Mouse (Mus musculus) heart, embryonic 12.5 days (tissue): ENCODE results near the gene Best2. TPM values are rescaled to one million over a fixed set of nuclear protein-coding genes. Genes with fewer than 3 reads are reported as not detected.

ENCODE experiments used
- ATAC-seq: fragments of 200-750 bp; cut with Nextera tagmentation; 2 replicates; pipeline ENCODE4 v1.8.0; 2017; ENCODE audit warnings: moderate TSS enrichment, moderate library complexity; ENCODE audit not compliant: insufficient number of reproducible peaks, low FRiP score
- H3K27ac ChIP-seq: fragments of 300-500 bp; sonication (generic); 2 replicates; pipeline ENCODE4 v1.5.1; 2016; ENCODE audit warnings: mild to moderate bottlenecking, moderate library complexity; ENCODE audit not compliant: poor library complexity, severe bottlenecking
- H3K27me3 ChIP-seq: fragments of 300-500 bp; sonication (generic); replicated peaks from 2 replicates; pipeline ENCODE4 v1.6.1; 2016; ENCODE audit warnings: mild to moderate bottlenecking, moderate library complexity
- H3K36me3 ChIP-seq: fragments of 300-500 bp; sonication (generic); 2 replicates; pipeline ENCODE4 v1.6.1; 2016; ENCODE audit warnings: mild to moderate bottlenecking, moderate library complexity
- H3K4me1 ChIP-seq: fragments of 300-500 bp; sonication (generic); replicated peaks from 2 replicates; pipeline ENCODE4 v1.6.1; 2016; ENCODE audit warnings: mild to moderate bottlenecking
- H3K4me2 ChIP-seq: fragments of 300-500 bp; sonication (generic); 2 replicates; pipeline ENCODE4 v1.6.1; 2016; ENCODE audit warnings: mild to moderate bottlenecking, moderate library complexity
- H3K4me3 ChIP-seq: fragments of 300-500 bp; sonication (generic); 2 replicates; pipeline ENCODE4 v1.5.1; 2016; ENCODE audit warnings: mild to moderate bottlenecking
- H3K9ac ChIP-seq: fragments of 300-500 bp; sonication (generic); 2 replicates; pipeline ENCODE4 v1.6.1; 2016; ENCODE audit warnings: mild to moderate bottlenecking, moderate library complexity
- H3K9me3 ChIP-seq: fragments of 300-500 bp; sonication (generic); replicated peaks from 2 replicates; pipeline ENCODE4 v1.6.1; 2016; ENCODE audit warnings: mild to moderate bottlenecking, moderate library complexity
- WGBS: fragments of 180-500 bp; shearing (Covaris S2); methylation state at CpG from one replicate; pipeline ENCODE4 v1.1.7; 2016; 5-methylcytosine and 5-hydroxymethylcytosine counted together
- polyA plus RNA-seq: library from polyadenylated mRNA; unstranded; fragments of >200 nt; fragmentation: Nextera tagmentation; extraction: Ambion mirVana; gene quantifications from 2 replicates; pipeline ENCODE4 v1.2.1, GENCODE M21; 2016

Best2 gene
- polyA plus RNA-seq, 1 experiment from 2014 or later = not detected

GRCm38 (mm10) chr8:84990349-84990748, 24.0 kb downstream of the Best2 start, which contains the start of gene Hook2:
TSS of gene Hook2 (plus strand) at chr8:84990603.
- H3K9ac ChIP-seq = peak within 1 kb of the TSS; percentile 83
- H3K4me2 ChIP-seq = peak within 1 kb of the TSS; percentile 98
- H3K4me3 ChIP-seq = peak within 1 kb of the TSS; percentile 67
- H3K27me3 ChIP-seq = peaks cover 27% of the 10 kb centered on the region
- 0 out of 2 replicates have a peak within 1 kb of the TSS, but pooled peaks have one; percentile 30 for H3K27ac ChIP-seq
- no peaks in the 10 kb centered on the region for H3K36me3 ChIP-seq
- no peaks in the 10 kb centered on the region; the same call in 1 of the 2 replicates for H3K9me3 ChIP-seq
- under 1% methylated on average over 28 of the region's 28 CpGs for WGBS
- H3K4me1 ChIP-seq = peaks cover 19% of the 10 kb centered on the region
- peak; percentile 92 for ATAC-seq

DNA sequence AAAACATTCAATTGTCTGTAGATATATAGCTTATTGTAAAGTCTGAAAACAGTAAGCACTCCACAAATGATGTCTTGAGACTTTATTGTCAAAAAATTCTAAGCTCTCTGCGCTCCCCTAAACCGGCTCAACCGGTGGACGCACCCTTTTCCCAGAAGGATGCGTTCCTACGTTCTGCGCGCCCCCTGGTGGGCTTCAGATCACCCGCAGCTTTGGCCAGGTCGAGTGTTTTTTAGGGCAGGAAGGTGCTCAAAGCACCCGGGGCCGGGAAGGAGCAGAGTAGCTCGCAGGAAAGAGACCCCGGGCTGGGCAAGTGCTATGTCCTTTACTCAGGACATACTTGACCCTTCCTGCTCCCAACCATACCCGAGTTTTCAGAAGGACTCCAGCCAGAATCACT, 24.5 kb downstream of the Best2 start:
- Histone ChIP-seq H3K27me3 (peaks cover 22% of the 10 kb centered on the region), H3K4me3 (peak overlapping the region; percentile 67), H3K36me3 (no peaks in the 10 kb centered on the region), H3K9me3 (no peaks in the 10 kb centered on the region; the same call in 1 of the 2 replicates), H3K4me1 (peaks cover 25% of the 10 kb centered on the region), H3K4me2 (peak overlapping the region; percentile 98), H3K27ac (0 out of 2 replicates have a peak overlapping the region, but pooled peaks have one; percentile 30), H3K9ac (peak overlapping the region; percentile 71)
- under 1% methylated on average over 15 of the region's 15 CpGs for WGBS
- peak; percentile 62 for ATAC-seq

DNA sequence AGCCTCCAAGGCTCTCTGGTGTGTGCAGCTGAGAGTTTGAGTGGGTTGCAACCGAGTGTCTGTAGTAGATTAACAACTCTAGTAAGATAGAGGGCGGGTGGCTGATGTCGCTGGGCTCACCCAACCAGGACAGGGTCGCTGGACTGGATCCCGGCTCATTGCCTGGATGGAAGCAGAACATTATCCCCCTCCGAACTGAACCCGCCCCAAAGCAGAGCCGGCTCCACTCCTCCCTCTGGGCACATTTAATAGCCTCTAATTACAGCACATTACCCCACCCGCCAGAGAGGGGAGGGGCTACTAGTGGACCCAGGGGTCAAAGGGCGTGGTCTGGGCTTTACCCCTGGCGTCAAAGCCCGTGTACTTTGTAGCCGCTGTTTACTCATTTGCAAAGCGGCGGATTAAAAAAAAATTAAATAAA, 25.0 kb downstream of the Best2 start:
- WGBS = 16% methylated on average over 15 of the region's 15 CpGs
- Histone ChIP-seq H3K4me2 (peak overlapping the region; percentile 98), H3K4me1 (peaks cover 30% of the 10 kb centered on the region), H3K4me3 (peak overlapping the region; percentile 16; the same call in 1 of the 2 replicates), H3K9me3 (no peaks in the 10 kb centered on the region; the same call in 1 of the 2 replicates), H3K36me3 (no peaks in the 10 kb centered on the region), H3K27me3 (peaks cover 17% of the 10 kb centered on the region), H3K9ac (0 out of 2 replicates have a peak overlapping the region, but pooled peaks have one; percentile 32), H3K27ac (no peak overlapping the region)
- no peak for ATAC-seq

DNA sequence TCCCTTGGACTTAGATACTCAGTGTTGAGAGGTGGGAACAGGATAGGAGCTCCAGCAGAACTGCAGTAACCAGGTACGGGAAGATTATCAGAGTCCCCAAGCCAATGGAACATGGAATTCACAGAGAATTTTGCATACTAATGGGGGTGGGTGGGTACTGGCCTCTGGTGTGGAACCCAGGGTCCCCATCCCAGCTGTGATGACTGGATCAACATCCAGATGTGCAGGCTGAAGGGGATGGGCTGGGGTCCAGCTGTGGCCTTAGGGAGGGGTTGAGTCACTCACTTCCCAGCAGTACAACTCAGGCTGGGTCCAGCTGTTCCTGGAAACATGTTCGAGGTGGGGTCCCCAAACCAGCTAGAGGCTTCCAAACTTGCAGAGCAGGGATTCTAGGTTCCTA, 26.4 kb downstream of the Best2 start:
- Histone ChIP-seq H3K36me3 (no peaks in the 10 kb centered on the region), H3K9me3 (no peaks in the 10 kb centered on the region; the same call in 1 of the 2 replicates), H3K4me1 (peaks cover 32% of the 10 kb centered on the region), H3K4me3 (no peak overlapping the region), H3K27ac (no peak overlapping the region), H3K4me2 (no peak overlapping the region), H3K9ac (no peak overlapping the region), H3K27me3 (peaks cover 9% of the 10 kb centered on the region)
- no peak for ATAC-seq
- 68% methylated on average over 2 of the region's 2 CpGs for WGBS

DNA sequence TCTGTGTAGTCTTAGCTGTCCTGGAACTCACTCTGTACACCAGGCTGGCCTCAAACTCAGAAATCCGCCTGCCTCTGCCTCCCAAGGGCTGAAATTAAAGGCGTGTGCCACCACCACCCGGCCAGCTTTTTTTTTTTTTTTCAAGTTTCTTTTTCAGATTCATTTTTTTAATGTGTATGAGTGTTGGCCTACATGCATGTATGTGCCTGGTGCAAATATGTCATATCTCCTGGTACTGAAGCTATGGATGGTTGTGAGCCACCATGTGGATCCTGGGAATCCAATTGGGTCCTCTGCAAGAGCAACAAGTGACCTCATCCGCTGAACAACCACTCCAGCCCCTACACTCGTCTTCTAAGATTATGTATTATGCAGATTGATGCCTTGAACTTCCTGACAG, 26.9 kb downstream of the Best2 start:
- Histone ChIP-seq H3K9ac (no peak overlapping the region), H3K36me3 (no peaks in the 10 kb centered on the region), H3K4me3 (no peak overlapping the region), H3K4me2 (no peak overlapping the region), H3K4me1 (peaks cover 35% of the 10 kb centered on the region), H3K27ac (no peak overlapping the region), H3K27me3 (peaks cover 9% of the 10 kb centered on the region), H3K9me3 (no peaks in the 10 kb centered on the region; the same call in 1 of the 2 replicates)
- ATAC-seq = no peak
- 76% methylated on average over 5 of the region's 5 CpGs for WGBS

GRCm38 (mm10) chr8:84986379-84986945, 27.9 kb downstream of the Best2 start:
- Histone ChIP-seq H3K9me3 (no peaks in the 10 kb centered on the region; the same call in 1 of the 2 replicates), H3K4me2 (peak overlapping the region; percentile 98), H3K4me1 (peaks cover 45% of the 10 kb centered on the region), H3K27ac (0 out of 2 replicates have a peak overlapping the region, but pooled peaks have one; percentile 4), H3K4me3 (peak overlapping the region; percentile 59), H3K9ac (peak overlapping the region; percentile 70; the same call in 1 of the 2 replicates), H3K36me3 (no peaks in the 10 kb centered on the region), H3K27me3 (peaks cover 9% of the 10 kb centered on the region)
- 35% methylated on average over 8 of the region's 8 CpGs for WGBS
- no peak for ATAC-seq

GRCm38 (mm10) chr8:84985684-84986378, 28.5 kb downstream of the Best2 start:
- peak; percentile 57 for ATAC-seq
- under 1% methylated on average over 53 of the region's 53 CpGs for WGBS
- no peaks in the 10 kb centered on the region; the same call in 1 of the 2 replicates for H3K9me3 ChIP-seq
- peaks cover 47% of the 10 kb centered on the region for H3K4me1 ChIP-seq
- peak overlapping the region; percentile 70 for H3K9ac ChIP-seq
- H3K36me3 ChIP-seq = no peaks in the 10 kb centered on the region
- peak overlapping the region; percentile 98 for H3K4me2 ChIP-seq
- peak overlapping the region; percentile 59 for H3K4me3 ChIP-seq
- H3K27me3 ChIP-seq = peaks cover 9% of the 10 kb centered on the region
- peak overlapping the region; percentile 39; the same call in 1 of the 2 replicates for H3K27ac ChIP-seq

DNA sequence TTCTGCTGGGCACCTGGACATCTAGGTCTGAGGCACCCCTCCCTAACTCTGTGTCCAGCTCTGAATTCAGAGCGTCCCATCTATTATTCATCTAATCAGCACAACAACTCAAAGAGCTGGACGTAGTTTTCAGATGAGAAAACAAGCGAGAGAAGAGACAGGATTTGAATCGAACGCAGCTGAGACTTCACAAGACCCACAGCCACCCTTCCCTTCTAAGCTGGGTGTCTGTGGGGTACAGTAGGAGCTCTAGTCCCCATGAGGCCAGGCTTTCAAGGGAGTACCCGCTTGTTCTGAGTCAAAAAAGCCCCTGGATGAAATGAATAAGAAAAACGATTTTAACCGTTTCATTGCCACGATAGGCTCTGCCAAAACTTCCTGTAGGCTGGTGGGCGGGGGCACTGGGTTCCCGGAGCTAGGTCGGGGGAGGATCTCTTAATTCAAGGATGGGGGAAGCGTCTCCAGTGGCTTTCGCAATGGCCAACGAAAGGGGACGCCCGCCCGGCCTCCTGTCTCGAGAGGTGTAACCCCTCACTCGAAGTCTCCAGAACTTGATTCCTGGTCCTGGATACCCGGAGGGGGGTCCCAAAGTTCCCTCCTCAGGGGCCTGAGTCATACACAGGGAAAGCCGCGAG, 29.2 kb downstream of the Best2 start:
- no peaks in the 10 kb centered on the region for H3K36me3 ChIP-seq
- H3K27me3 ChIP-seq = peaks cover 9% of the 10 kb centered on the region
- peak overlapping the region; percentile 59 for H3K4me3 ChIP-seq
- peak overlapping the region; percentile 70 for H3K9ac ChIP-seq
- no peaks in the 10 kb centered on the region; the same call in 1 of the 2 replicates for H3K9me3 ChIP-seq
- H3K4me1 ChIP-seq = peaks cover 51% of the 10 kb centered on the region
- peak overlapping the region; percentile 98 for H3K4me2 ChIP-seq
- 2% methylated on average over 23 of the region's 23 CpGs for WGBS
- no peak for ATAC-seq
- H3K27ac ChIP-seq = peak overlapping the region; percentile 39; the same call in 1 of the 2 replicates

DNA sequence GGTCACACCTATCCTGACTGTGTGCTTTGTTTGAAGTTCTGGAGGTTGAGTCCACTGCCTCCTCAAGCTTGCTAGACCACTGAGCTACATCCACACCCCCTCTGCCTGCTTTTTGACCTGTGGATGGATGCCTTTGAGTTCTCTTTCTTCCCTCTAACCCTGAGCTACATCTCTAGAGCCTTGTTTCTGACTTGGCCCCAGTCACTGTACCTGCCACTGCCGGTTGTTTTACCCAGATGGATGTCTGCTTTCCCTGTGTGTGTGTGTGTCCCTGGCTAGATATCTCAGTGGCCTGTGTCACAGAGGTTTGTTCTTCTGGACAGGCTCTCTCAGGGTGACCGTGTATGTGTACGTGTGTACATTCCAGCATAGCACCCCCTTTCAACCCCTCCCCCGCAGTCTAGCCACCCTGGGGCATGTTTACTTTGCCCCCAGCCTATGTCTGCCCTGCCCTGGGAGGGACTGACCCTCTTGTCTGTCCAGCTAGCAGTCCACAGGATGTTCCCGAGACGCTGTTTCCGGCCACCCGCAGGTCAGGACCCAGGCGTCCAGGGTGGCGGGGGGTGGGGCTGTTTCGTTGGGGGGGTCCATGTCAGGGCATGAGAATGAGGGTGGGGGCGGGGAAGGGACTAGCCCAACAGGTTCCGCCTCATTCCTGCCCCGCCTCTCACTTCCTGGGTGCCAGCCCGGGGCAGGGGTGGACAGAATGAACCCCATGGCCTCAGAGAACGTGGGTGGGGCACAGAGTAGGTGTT, 29.9 kb downstream of the Best2 start:
- no peak for ATAC-seq
- H3K4me2 ChIP-seq = peak overlapping the region; percentile 98
- H3K36me3 ChIP-seq = no peaks in the 10 kb centered on the region
- peak overlapping the region; percentile 37 for H3K27ac ChIP-seq
- WGBS = 8% methylated on average over 16 of the region's 16 CpGs
- H3K9ac ChIP-seq = peak overlapping the region; percentile 70; the same call in 1 of the 2 replicates
- H3K9me3 ChIP-seq = no peaks in the 10 kb centered on the region; the same call in 1 of the 2 replicates
- H3K4me1 ChIP-seq = peaks cover 57% of the 10 kb centered on the region
- peak overlapping the region; percentile 59; the same call in 1 of the 2 replicates for H3K4me3 ChIP-seq
- H3K27me3 ChIP-seq = peaks cover 9% of the 10 kb centered on the region

DNA sequence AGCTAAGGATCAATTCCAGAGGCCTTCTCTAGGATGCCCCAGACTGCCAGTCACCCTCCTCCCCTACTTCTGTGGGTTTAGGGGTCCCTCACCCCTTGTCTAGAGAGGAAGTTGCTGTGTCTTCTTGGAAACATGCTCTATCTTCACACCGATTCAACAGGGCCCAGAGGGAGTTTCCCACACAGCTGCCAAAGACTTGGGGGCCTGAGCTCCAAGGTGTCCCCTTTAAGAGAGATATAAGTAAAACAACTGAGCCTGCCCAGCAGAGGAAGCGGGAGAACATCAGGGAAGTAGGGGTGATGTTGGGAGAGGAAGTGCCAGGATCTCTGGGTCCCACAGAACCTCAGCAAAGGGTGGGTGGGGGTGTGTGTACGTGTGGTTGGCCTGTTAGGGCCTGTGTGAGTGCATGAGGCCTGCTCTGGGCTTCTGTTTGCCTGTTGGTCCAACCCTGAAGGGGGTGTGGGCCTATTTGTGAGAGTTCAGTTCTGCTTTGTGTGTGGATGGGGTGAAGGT, 31.8 kb downstream of the Best2 start:
- 50% methylated on average over 3 of the region's 3 CpGs for WGBS
- peaks cover 62% of the 10 kb centered on the region for H3K4me1 ChIP-seq
- no peak overlapping the region for H3K9ac ChIP-seq
- ATAC-seq = no peak
- H3K27me3 ChIP-seq = 0 out of 2 replicates have a peak, but pooled peaks cover under 1% of the 10 kb centered on the region
- no peak overlapping the region for H3K4me2 ChIP-seq
- no peaks in the 10 kb centered on the region for H3K9me3 ChIP-seq
- no peak overlapping the region for H3K4me3 ChIP-seq
- H3K36me3 ChIP-seq = no peaks in the 10 kb centered on the region
- H3K27ac ChIP-seq = no peak overlapping the region
